Mouse (Mus musculus) bone marrow macrophage, adult 2 months (primary cell): Measurements from ENCODE around the gene Nkain2.

Source experiments
- CTCF ChIP-seq: IDR thresholded peaks from 2 replicates; pipeline ENCODE4 v1.5.1; 2012; ENCODE audit warnings: low read depth, mild to moderate bottlenecking, low read length, moderate library complexity
- POLR2A ChIP-seq: IDR thresholded peaks from 2 replicates; pipeline ENCODE4 v1.6.1; 2012; ENCODE audit warnings: mild to moderate bottlenecking, low read depth, low read length, borderline replicate concordance

GRCm38 (mm10) chr10:31873323-31873895, 1016.9 kb downstream of the Nkain2 start:
- TF ChIP-seq CTCF = no peak
- no peak for TF ChIP-seq POLR2A
